Mouse (Mus musculus) brown adipose tissue, adult 24 weeks (tissue): ENCODE measurements around the gene P2ry10b. TPM values are rescaled to one million over a fixed set of nuclear protein-coding genes. Genes with fewer than 3 reads are reported as not detected.

Experiments
- polyA plus RNA-seq: library from polyadenylated mRNA; stranded (reverse); fragments of >200 nt; gene quantifications from 2 replicates; pipeline ENCODE4 v1.2.4, GENCODE M21; 2012; ENCODE audit not compliant: missing spikeins, insufficient read depth, insufficient read length

The P2ry10b gene
- polyA plus RNA-seq, 1 experiment = not detected

Other genes starting within 250 kb of the P2ry10b start
- 1.4 and 2.3 TPM in 2 replicates for gene Lpar4, start 228.3 kb upstream of the P2ry10b start, polyA plus RNA-seq
- not detected in 2 replicates for gene P2ry10, start 60.4 kb upstream of the P2ry10b start, polyA plus RNA-seq
- not detected in 2 replicates for gene Gpr174, start 107.0 kb downstream of the P2ry10b start, polyA plus RNA-seq